Mouse (Mus musculus) effector memory CD4-positive, alpha-beta T cell, adult 5 months (primary cell): ENCODE results near the gene Tspo. TPM values are rescaled to one million over a fixed set of nuclear protein-coding genes. Genes with fewer than 3 reads are reported as not detected.

Experiments used
- polyA plus RNA-seq: library from polyadenylated mRNA; unstranded; fragments of 100-300 nt; shearing (Covaris generic); gene quantifications from one replicate; pipeline ENCODE4 v1.2.1, GENCODE M21; 2017

Tspo gene
- polyA plus RNA-seq, result 336 TPM

DNA sequence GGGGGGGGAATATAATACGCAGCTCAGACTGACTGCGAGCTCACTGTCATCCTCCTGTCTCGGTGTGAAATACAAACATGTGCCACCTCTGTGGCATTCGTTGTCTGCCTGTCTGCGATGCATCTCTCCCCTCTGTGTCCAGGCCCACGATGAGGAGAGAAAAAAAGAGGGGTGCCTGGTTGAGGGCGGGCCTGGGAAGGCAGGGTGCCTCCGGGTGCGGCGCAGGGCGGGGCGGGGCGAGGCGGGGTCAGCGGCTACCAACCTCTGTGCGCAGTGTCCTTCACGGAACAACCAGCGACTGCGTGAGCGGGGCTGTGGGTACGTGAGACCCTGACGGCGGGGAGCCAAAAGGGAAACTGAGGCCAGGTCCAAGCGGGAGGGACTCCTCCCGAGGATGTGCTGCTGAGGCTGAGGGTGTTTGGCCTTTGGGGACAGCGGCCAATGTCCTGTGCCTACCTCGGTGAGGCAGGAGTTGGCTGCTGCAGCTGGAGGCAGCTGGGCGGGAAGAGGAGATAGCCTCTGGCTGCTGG is at the start of gene Tspo, which contains the start of gene Mcat:
Gene Tspo (plus strand): TSS at position 266 of the 530 bp plus-strand sequence.
Gene Mcat (minus strand): TSS at position 461 of the 530 bp plus-strand sequence.

DNA sequence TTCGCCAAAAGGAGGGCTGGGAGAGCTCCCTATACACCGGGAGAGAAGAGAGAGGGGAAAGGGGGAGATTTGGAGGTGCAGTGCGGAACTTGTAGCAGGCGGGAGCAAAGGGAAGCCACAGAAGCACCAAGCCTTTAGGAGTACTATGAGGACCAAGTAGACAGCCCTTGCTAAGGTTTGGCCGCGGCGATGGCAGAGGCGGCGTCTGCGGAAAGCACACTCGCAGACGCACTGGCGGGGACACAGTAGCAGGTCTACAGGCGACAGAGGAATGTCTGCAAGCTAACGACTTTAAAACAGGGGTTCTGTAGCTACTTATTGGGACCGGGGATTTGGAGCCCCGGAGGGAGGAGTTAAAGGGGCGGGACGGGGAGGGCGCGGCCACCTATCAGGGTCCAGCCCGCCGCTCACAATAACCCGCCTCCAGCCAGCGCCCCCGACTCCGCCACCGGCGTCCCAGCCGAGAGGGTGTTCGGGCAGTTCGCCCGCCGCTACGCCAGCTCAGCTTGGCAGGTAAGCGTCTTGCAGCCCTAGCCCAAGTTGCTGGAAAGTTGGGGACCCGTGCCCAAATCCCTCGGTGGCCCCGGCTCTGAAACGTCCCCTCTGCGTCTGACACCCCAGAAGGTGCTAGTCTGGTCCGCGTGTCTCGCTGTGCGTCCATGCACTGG is 36.8 kb upstream of the Tspo start, which contains the start of gene Bik:
Gene Bik (plus strand): TSS at position 439 of the 668 bp plus-strand sequence.

GRCm38 (mm10) chr15:83594513-83595363 is 31.3 kb downstream of the Tspo start, which contains the start of gene Ttll12:
TSS of gene Ttll12 (minus strand) at chr15:83595157.

Other genes with a start within 250 kb of the Tspo start
- gene Arfgap3, start 213.3 kb upstream of the Tspo start, polyA plus RNA-seq, result 11.8 TPM
- 46.9 TPM for gene Pacsin2, start 99.0 kb upstream of the Tspo start, polyA plus RNA-seq
- gene Ttll1, start 52.7 kb upstream of the Tspo start, polyA plus RNA-seq, result 5.5 TPM
- gene Bik, start 36.7 kb upstream of the Tspo start, polyA plus RNA-seq, result 2.6 TPM
- 8.6 TPM for gene Mcat, start 195 bp downstream of the Tspo start, polyA plus RNA-seq
- 29.9 TPM for gene Ttll12, start 31.6 kb downstream of the Tspo start, polyA plus RNA-seq
- not detected for gene Scube1, start 161.4 kb downstream of the Tspo start, polyA plus RNA-seq
- not detected for gene Mpped1, start 215.9 kb downstream of the Tspo start, polyA plus RNA-seq